ENCODE assay signal across 9 mouse cellular contexts in genomic region chr2:29054545-29054935, GRCm38 (mm10). TPM values are rescaled to one million over a fixed set of nuclear protein-coding genes. Genes with fewer than 3 reads are reported as not detected.
A peak's percentile ranks its signal among the peaks of the same experiment; 100 is the strongest.
DNase-seq lines count a peak whose midpoint lies in the region; ATAC-seq and TF ChIP-seq lines count a peak whose summit lies in the region.
"Had no signal": no experiment of that assay in that cellular context is flagged by ENCODE, and none has a peak within 500 bp of the region (broad histone marks: within the 10 kb centered on the region; RNA-seq: fewer than 3 reads in every experiment).

No protein-coding gene starts in this region.

- ATAC-seq in heart, embryonic 16.5 days (replicated peaks; ENCODE audit: extremely low read depth, insufficient read depth, low FRiP score): no peak

- H3K4me2 ChIP-seq in heart, embryonic 16.5 days (ENCODE audit: low read depth, low read length): peak overlapping the region; percentile 89

- 2% methylated on average over 30 of the region's 30 CpGs for WGBS in heart, embryonic 10.5 days
- WGBS in heart, embryonic 16.5 days: 2% methylated on average over 30 of the region's 30 CpGs

- no peaks in the 10 kb centered on the region for H3K36me3 ChIP-seq in heart, embryonic 10.5 days
- H3K36me3 ChIP-seq in ES-Bruce4 (ENCODE audit: control insufficient read depth, insufficient read depth, low read length, poor library complexity, severe bottlenecking): no peaks in the 10 kb centered on the region
- H3K36me3 ChIP-seq in heart, embryonic 16.5 days (ENCODE audit: control insufficient read depth, insufficient read depth): no peaks in the 10 kb centered on the region
- no peaks in the 10 kb centered on the region for H3K36me3 ChIP-seq in megakaryocyte, embryonic 14.5 days (replicated peaks; ENCODE audit: low read length)

- TF ChIP-seq CTCF in ES-Bruce4 (IDR thresholded peaks at IDR 0.05; ENCODE audit: low read depth, low read length): no peak

- H3K9ac ChIP-seq in ES-Bruce4 (ENCODE audit: low read depth, poor library complexity, severe bottlenecking): peak overlapping the region; percentile 74
- H3K9ac ChIP-seq in heart, embryonic 16.5 days (ENCODE audit: low read length): peak overlapping the region; percentile 76

- no peak for TF ChIP-seq EP300 in ES-Bruce4 (IDR thresholded peaks at IDR 0.05; ENCODE audit: insufficient read depth, low read depth, low read length)

- no peak for TF ChIP-seq POLR2A in ES-Bruce4 (IDR thresholded peaks at IDR 0.05; ENCODE audit: insufficient read depth, low read length)

- H3K27ac ChIP-seq in heart, embryonic 10.5 days: peak overlapping the region; percentile 91; the same call in 1 of the 2 replicates
- no peak overlapping the region for H3K27ac ChIP-seq in ES-Bruce4 (ENCODE audit: insufficient read depth, low read length)
- no peak overlapping the region for H3K27ac ChIP-seq in heart, embryonic 16.5 days (ENCODE audit: low read length)

- H3K27me3 ChIP-seq in heart, embryonic 10.5 days (ENCODE audit: insufficient read depth, poor library complexity, severe bottlenecking): peaks cover 55% of the 10 kb centered on the region
- H3K27me3 ChIP-seq in ES-Bruce4 (ENCODE audit: control insufficient read depth, insufficient read depth, low read length, poor library complexity, severe bottlenecking): no peaks in the 10 kb centered on the region; the same call in 1 of the 2 replicates
- peaks cover 2% of the 10 kb centered on the region for H3K27me3 ChIP-seq in heart, embryonic 16.5 days (ENCODE audit: control insufficient read depth, insufficient read depth, low read length)
- peaks cover 15% of the 10 kb centered on the region for H3K27me3 ChIP-seq in megakaryocyte, embryonic 14.5 days (replicated peaks)

- H3K4me1 ChIP-seq in heart, embryonic 10.5 days: peaks cover 10% of the 10 kb centered on the region
- no peaks in the 10 kb centered on the region for H3K4me1 ChIP-seq in ES-Bruce4 (ENCODE audit: control insufficient read depth, insufficient read depth, low read length)
- peaks cover 6% of the 10 kb centered on the region for H3K4me1 ChIP-seq in heart, embryonic 16.5 days (ENCODE audit: control insufficient read depth, insufficient read depth, low read length)
- peaks cover 29% of the 10 kb centered on the region for H3K4me1 ChIP-seq in megakaryocyte, embryonic 14.5 days

- no peak for DNase-seq in heart, embryonic 10.5 days (ENCODE audit: low spot score)
- no peak for DNase-seq in heart, postnatal 4 days
- no peak for DNase-seq in right cerebral cortex, postnatal 14 days
- DNase-seq in layer of hippocampus, adult 18-20 months (ENCODE audit: low spot score in 2 of 2): no peak
- no peak for DNase-seq in lung, postnatal 25 days (ENCODE audit: low spot score)

- peak overlapping the region; percentile 62 for H3K4me3 ChIP-seq in heart, embryonic 10.5 days
- peak overlapping the region; percentile 61 for H3K4me3 ChIP-seq in ES-Bruce4 (ENCODE audit: low read depth, low read length)
- peak overlapping the region; percentile 61 for H3K4me3 ChIP-seq in heart, embryonic 16.5 days (ENCODE audit: low read length)
- H3K4me3 ChIP-seq in megakaryocyte, embryonic 14.5 days (replicated peaks): peak overlapping the region; percentile 93

- no peaks in the 10 kb centered on the region for H3K9me3 ChIP-seq in heart, embryonic 10.5 days
- H3K9me3 ChIP-seq in ES-Bruce4 (replicated peaks; ENCODE audit: control insufficient read depth, insufficient read depth, low read length, poor library complexity, severe bottlenecking): no peaks in the 10 kb centered on the region
- no peaks in the 10 kb centered on the region for H3K9me3 ChIP-seq in heart, embryonic 16.5 days (replicated peaks; ENCODE audit: control insufficient read depth, low read length)
- H3K9me3 ChIP-seq in megakaryocyte, embryonic 14.5 days: no peaks in the 10 kb centered on the region

RNA-seq across cellular contexts. Expression of gene Cfap77, which starts 0.3 kb away (rescaled TPM):
- polyA plus RNA-seq in heart, embryonic 10.5 days (2016; fragmentation: Nextera tagmentation; extraction: Ambion mirVana): 0.13 and 0.51 TPM in 2 replicates
- under 1 TPM in 1 of 2 experiments, not detected in 1; 0.27 TPM for total RNA-seq in heart, postnatal 4 days (2021)
- polyA plus RNA-seq in ES-Bruce4 (2011; ENCODE audit: insufficient read depth, insufficient read length, low read depth, missing spikeins): 2.5 and 3.0 TPM in 2 replicates
- 0.18 and 0.29 TPM in 2 replicates for polyA plus RNA-seq in heart, embryonic 16.5 days (2015; fragmentation: Nextera tagmentation; extraction: Ambion mirVana)
- 0.25 TPM in 1 of 2 replicates, not detected in the other for polyA plus RNA-seq in megakaryocyte, embryonic 14.5 days (2012; ENCODE audit: insufficient read depth, low replicate concordance)
- 1 to 10 TPM; 1.2 to 1.6 TPM for total RNA-seq in layer of hippocampus, adult 18-20 months (2021)
- total RNA-seq: heart, postnatal 36 days had no signal

RNA-seq across cellular contexts. Expression of gene Ttf1, which starts 5.5 kb away (rescaled TPM):
- 7.5 and 9.5 TPM in 2 replicates for polyA plus RNA-seq in heart, embryonic 10.5 days (2016; fragmentation: Nextera tagmentation; extraction: Ambion mirVana)
- 1 to 10 TPM; 6.1 to 6.3 TPM for total RNA-seq in heart, postnatal 4 days (2021)
- polyA plus RNA-seq in ES-Bruce4 (2011; ENCODE audit: insufficient read depth, insufficient read length, low read depth, missing spikeins): 26.2 and 33.9 TPM in 2 replicates
- 6.9 and 7.1 TPM in 2 replicates for polyA plus RNA-seq in heart, embryonic 16.5 days (2015; fragmentation: Nextera tagmentation; extraction: Ambion mirVana)
- 3.2 TPM in 1 of 2 replicates, not detected in the other for polyA plus RNA-seq in megakaryocyte, embryonic 14.5 days (2012; ENCODE audit: insufficient read depth, low replicate concordance)
- total RNA-seq in layer of hippocampus, adult 18-20 months (2021): 10 to 100 TPM; 10.8 to 11.0 TPM
